12 mouse cellular contexts compared by ENCODE assay signal in the genomic region with DNA sequence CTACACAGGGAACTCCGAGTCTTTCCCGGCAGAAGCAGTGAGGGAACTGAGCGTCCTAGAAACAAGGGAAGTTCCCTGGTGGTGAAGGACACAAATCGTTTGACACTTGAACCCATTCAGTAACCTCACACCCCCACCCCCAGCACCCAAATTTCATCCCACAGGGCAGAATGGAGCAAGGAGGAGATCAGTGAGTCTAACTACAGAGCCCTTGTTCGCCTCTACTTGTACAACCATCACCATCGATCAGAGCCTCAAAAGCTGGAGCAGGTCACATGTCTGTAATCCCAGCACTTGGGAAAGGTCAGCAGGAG. TPM values are rescaled to one million over a fixed set of nuclear protein-coding genes. Genes with fewer than 3 reads are reported as not detected.
DNase-seq lines count a peak whose midpoint lies in the region; ATAC-seq and TF ChIP-seq lines count a peak whose summit lies in the region.
"Had no signal": no experiment of that assay in that cellular context is flagged by ENCODE, and none has a peak within 500 bp of the region (broad histone marks: within the 10 kb centered on the region; RNA-seq: fewer than 3 reads in every experiment).

No protein-coding gene starts in this region.

- 64% methylated on average over 6 of the region's 6 CpGs for WGBS in hindbrain, embryonic 13.5 days
- WGBS in hindbrain, postnatal 0 days = 55% methylated on average over 6 of the region's 6 CpGs
- 75% methylated on average over 6 of the region's 6 CpGs for WGBS in thymus, adult 2 months
- WGBS in limb, embryonic 13.5 days = 20% methylated on average over 6 of the region's 6 CpGs

- DNase-seq in hindbrain, postnatal 0 days (ENCODE audit: low spot score) = no peak
- DNase-seq in thymus, adult 2 months = no peak
- no peak for DNase-seq in thymus, postnatal 10 days (ENCODE audit: low spot score in 2 of 2)
- no peak for DNase-seq in adrenal gland, adult (ENCODE audit: inconsistent age in 2 of 2, low spot score in 1 of 2)
- DNase-seq in layer of hippocampus, adult 9-11 months = no peak
- DNase-seq: cerebellum, adult 11 months; layer of hippocampus, postnatal 36 days; thymus, postnatal 4 days had no signal

- no peak overlapping the region for H3K9ac ChIP-seq in hindbrain, embryonic 13.5 days
- no peak overlapping the region for H3K9ac ChIP-seq in hindbrain, postnatal 0 days (replicated peaks; ENCODE audit: low read length)
- H3K9ac ChIP-seq in limb, embryonic 13.5 days = peak overlapping the region; percentile 82; the same call in 1 of the 2 replicates
- H3K9ac ChIP-seq: forebrain, embryonic 15.5 days had no signal

- no peak overlapping the region for H3K4me3 ChIP-seq in hindbrain, embryonic 13.5 days
- no peak overlapping the region for H3K4me3 ChIP-seq in hindbrain, postnatal 0 days (ENCODE audit: low read length)
- H3K4me3 ChIP-seq in thymus, adult 2 months (ENCODE audit: control insufficient read depth, insufficient read depth, low read length) = no peak overlapping the region
- peak overlapping the region; percentile 70 for H3K4me3 ChIP-seq in limb, embryonic 13.5 days
- H3K4me3 ChIP-seq: forebrain, embryonic 15.5 days had no signal

- no peaks in the 10 kb centered on the region for H3K9me3 ChIP-seq in hindbrain, embryonic 13.5 days
- H3K9me3 ChIP-seq in hindbrain, postnatal 0 days (ENCODE audit: low read length) = no peaks in the 10 kb centered on the region
- H3K9me3 ChIP-seq in limb, embryonic 13.5 days = no peaks in the 10 kb centered on the region
- H3K9me3 ChIP-seq: forebrain, embryonic 15.5 days had no signal

- peaks cover 21% of the 10 kb centered on the region for H3K4me1 ChIP-seq in hindbrain, embryonic 13.5 days (replicated peaks)
- no peaks in the 10 kb centered on the region; the same call in 1 of the 2 replicates for H3K4me1 ChIP-seq in hindbrain, postnatal 0 days (ENCODE audit: insufficient read depth, low read length)
- H3K4me1 ChIP-seq in thymus, adult 2 months (replicated peaks; ENCODE audit: control insufficient read depth, insufficient read depth, low read length) = peaks cover 16% of the 10 kb centered on the region; the same call in 1 of the 2 replicates
- H3K4me1 ChIP-seq in limb, embryonic 13.5 days = peaks cover 55% of the 10 kb centered on the region

- TF ChIP-seq POLR2A in thymus, adult 2 months (IDR thresholded peaks at IDR 0.05; ENCODE audit: control insufficient read depth, extremely low read depth, insufficient read depth, low read length, poor library complexity) = no peak

- no peak overlapping the region for H3K4me2 ChIP-seq in hindbrain, embryonic 13.5 days
- no peak overlapping the region for H3K4me2 ChIP-seq in hindbrain, postnatal 0 days (ENCODE audit: low read depth, low read length)
- peak overlapping the region; percentile 89 for H3K4me2 ChIP-seq in limb, embryonic 13.5 days (replicated peaks)
- H3K4me2 ChIP-seq: forebrain, embryonic 15.5 days had no signal

- no peak for TF ChIP-seq CTCF in hindbrain, postnatal 0 days (IDR thresholded peaks at IDR 0.05; ENCODE audit: low read depth)
- TF ChIP-seq CTCF in thymus, adult 2 months (IDR thresholded peaks at IDR 0.05; ENCODE audit: borderline replicate concordance, control insufficient read depth, extremely low read depth, insufficient read depth, low read length, poor library complexity) = no peak

- H3K27ac ChIP-seq in hindbrain, embryonic 13.5 days = 0 out of 2 replicates have a peak overlapping the region, but pooled peaks have one; percentile 8
- no peak overlapping the region for H3K27ac ChIP-seq in hindbrain, postnatal 0 days
- H3K27ac ChIP-seq in thymus, adult 2 months (ENCODE audit: control insufficient read depth, insufficient read depth, low read length) = 0 out of 2 replicates have a peak overlapping the region, but pooled peaks have one; percentile 0
- H3K27ac ChIP-seq in limb, embryonic 13.5 days = peak overlapping the region; percentile 99
- H3K27ac ChIP-seq: forebrain, embryonic 15.5 days had no signal

- no peaks in the 10 kb centered on the region for H3K36me3 ChIP-seq in hindbrain, embryonic 13.5 days
- no peaks in the 10 kb centered on the region for H3K36me3 ChIP-seq in hindbrain, postnatal 0 days (ENCODE audit: insufficient read depth, low read length)
- no peaks in the 10 kb centered on the region for H3K36me3 ChIP-seq in thymus, adult 2 months (ENCODE audit: control insufficient read depth, insufficient read depth, low read length)
- H3K36me3 ChIP-seq in limb, embryonic 13.5 days = peaks cover 13% of the 10 kb centered on the region
- H3K36me3 ChIP-seq: forebrain, embryonic 15.5 days had no signal

- 0 out of 2 replicates have a peak, but pooled peaks cover 11% of the 10 kb centered on the region for H3K27me3 ChIP-seq in hindbrain, embryonic 13.5 days
- H3K27me3 ChIP-seq in hindbrain, postnatal 0 days (ENCODE audit: insufficient read depth, low read length) = no peaks in the 10 kb centered on the region
- no peaks in the 10 kb centered on the region for H3K27me3 ChIP-seq in thymus, adult 2 months (ENCODE audit: control insufficient read depth, insufficient read depth, low read length)
- H3K27me3 ChIP-seq in limb, embryonic 13.5 days = no peaks in the 10 kb centered on the region
- H3K27me3 ChIP-seq: forebrain, embryonic 15.5 days had no signal

- no peak for ATAC-seq in hindbrain, embryonic 13.5 days (ENCODE audit: low FRiP score)
- ATAC-seq in hindbrain, postnatal 0 days = no peak
- peak; percentile 8; the same call in 1 of the 2 replicates for ATAC-seq in limb, embryonic 13.5 days (ENCODE audit: low FRiP score, low read depth)
- ATAC-seq in erythroid progenitor cell, adult 5-6 weeks (replicated peaks; ENCODE audit: low FRiP score, poor library complexity, severe bottlenecking) = no peak

RNA-seq across cellular contexts. Expression of gene Ifitm2, which starts 0.7 kb away (rescaled TPM):
- polyA plus RNA-seq in hindbrain, embryonic 13.5 days (2015; fragmentation: Nextera tagmentation; extraction: Ambion mirVana) = 211 and 226 TPM in 2 replicates
- total RNA-seq in hindbrain, postnatal 0 days (2014; rRNA removed) = 79.3 and 82.4 TPM in 2 replicates
- 269 and 281 TPM in 2 replicates for polyA plus RNA-seq in hindbrain, postnatal 0 days (2015; fragmentation: Nextera tagmentation; extraction: Ambion mirVana)
- 207 and 296 TPM in 2 replicates for polyA plus RNA-seq in thymus, adult 2 months (2012; rRNA removed)
- polyA plus RNA-seq in limb, embryonic 13.5 days (2015; fragmentation: Nextera tagmentation; extraction: Ambion mirVana) = 1,181 and 1,271 TPM in 2 replicates
- 61.6 and 73.4 TPM in 2 replicates for total RNA-seq in erythroid progenitor cell, adult 5-6 weeks (2015; ENCODE audit: low replicate concordance)
- total RNA-seq in erythroid progenitor cell, adult 5-6 weeks (2017; ENCODE audit: low replicate concordance) = 14.5 and 51.7 TPM in 2 replicates

RNA-seq across cellular contexts. Expression of gene Gm45717, which starts 0.8 kb away (rescaled TPM):
- polyA plus RNA-seq in hindbrain, embryonic 13.5 days (2015; fragmentation: Nextera tagmentation; extraction: Ambion mirVana) = not detected in 2 replicates
- not detected in 2 replicates for total RNA-seq in hindbrain, postnatal 0 days (2014; rRNA removed)
- 0.38 TPM in 1 of 2 replicates, not detected in the other for polyA plus RNA-seq in hindbrain, postnatal 0 days (2015; fragmentation: Nextera tagmentation; extraction: Ambion mirVana)
- not detected in 2 replicates for polyA plus RNA-seq in thymus, adult 2 months (2012; rRNA removed)
- not detected in 2 replicates for polyA plus RNA-seq in limb, embryonic 13.5 days (2015; fragmentation: Nextera tagmentation; extraction: Ambion mirVana)
- not detected in 2 replicates for total RNA-seq in erythroid progenitor cell, adult 5-6 weeks (2015; ENCODE audit: low replicate concordance)
- not detected in 2 replicates for total RNA-seq in erythroid progenitor cell, adult 5-6 weeks (2017; ENCODE audit: low replicate concordance)
- total RNA-seq: layer of hippocampus, postnatal 36 days had no signal
- polyA plus RNA-seq: forebrain, embryonic 15.5 days had no signal

RNA-seq across cellular contexts. Expression of gene Ifitm5, which starts 6.4 kb away (rescaled TPM):
- polyA plus RNA-seq in hindbrain, embryonic 13.5 days (2015; fragmentation: Nextera tagmentation; extraction: Ambion mirVana) = 0.36 and 1.7 TPM in 2 replicates
- not detected in 2 replicates for total RNA-seq in hindbrain, postnatal 0 days (2014; rRNA removed)
- polyA plus RNA-seq in hindbrain, postnatal 0 days (2015; fragmentation: Nextera tagmentation; extraction: Ambion mirVana) = 0.39 TPM in 1 of 2 replicates, not detected in the other
- polyA plus RNA-seq in thymus, adult 2 months (2012; rRNA removed) = 0.43 and 0.81 TPM in 2 replicates
- 10.7 and 15.2 TPM in 2 replicates for polyA plus RNA-seq in limb, embryonic 13.5 days (2015; fragmentation: Nextera tagmentation; extraction: Ambion mirVana)
- total RNA-seq in erythroid progenitor cell, adult 5-6 weeks (2015; ENCODE audit: low replicate concordance) = not detected in 2 replicates
- total RNA-seq in erythroid progenitor cell, adult 5-6 weeks (2017; ENCODE audit: low replicate concordance) = not detected in 2 replicates
- total RNA-seq: layer of hippocampus, postnatal 36 days had no signal

RNA-seq across cellular contexts. Expression of gene Ifitm1, which starts 10.5 kb away (rescaled TPM):
- polyA plus RNA-seq in hindbrain, embryonic 13.5 days (2015; fragmentation: Nextera tagmentation; extraction: Ambion mirVana) = 13.4 and 13.6 TPM in 2 replicates
- total RNA-seq in hindbrain, postnatal 0 days (2014; rRNA removed) = 16.5 and 39.5 TPM in 2 replicates
- 22.4 and 24.0 TPM in 2 replicates for polyA plus RNA-seq in hindbrain, postnatal 0 days (2015; fragmentation: Nextera tagmentation; extraction: Ambion mirVana)
- 39.0 and 60.9 TPM in 2 replicates for polyA plus RNA-seq in thymus, adult 2 months (2012; rRNA removed)
- 50.2 and 64.6 TPM in 2 replicates for polyA plus RNA-seq in limb, embryonic 13.5 days (2015; fragmentation: Nextera tagmentation; extraction: Ambion mirVana)
- 31.0 TPM in 1 of 2 replicates, not detected in the other for total RNA-seq in erythroid progenitor cell, adult 5-6 weeks (2015; ENCODE audit: low replicate concordance)
- total RNA-seq in erythroid progenitor cell, adult 5-6 weeks (2017; ENCODE audit: low replicate concordance) = 0.90 and 20.6 TPM in 2 replicates

RNA-seq across cellular contexts. Expression of gene Pgghg, which starts 15.3 kb away (rescaled TPM):
- polyA plus RNA-seq in hindbrain, embryonic 13.5 days (2015; fragmentation: Nextera tagmentation; extraction: Ambion mirVana) = 8.8 and 10.4 TPM in 2 replicates
- 16.3 and 16.6 TPM in 2 replicates for total RNA-seq in hindbrain, postnatal 0 days (2014; rRNA removed)
- 6.7 and 7.5 TPM in 2 replicates for polyA plus RNA-seq in hindbrain, postnatal 0 days (2015; fragmentation: Nextera tagmentation; extraction: Ambion mirVana)
- 60.1 and 68.6 TPM in 2 replicates for polyA plus RNA-seq in thymus, adult 2 months (2012; rRNA removed)
- 25.9 and 28.0 TPM in 2 replicates for polyA plus RNA-seq in limb, embryonic 13.5 days (2015; fragmentation: Nextera tagmentation; extraction: Ambion mirVana)
- 0.72 TPM in 1 of 2 replicates, not detected in the other for total RNA-seq in erythroid progenitor cell, adult 5-6 weeks (2015; ENCODE audit: low replicate concordance)
- total RNA-seq in erythroid progenitor cell, adult 5-6 weeks (2017; ENCODE audit: low replicate concordance) = 0.90 and 1.3 TPM in 2 replicates
